Mouse (Mus musculus) lung, embryonic 16.5 days (tissue): ENCODE data around the gene Plekhj1. TPM values are rescaled to one million over a fixed set of nuclear protein-coding genes. Genes with fewer than 3 reads are reported as not detected.

Source experiments
- ATAC-seq: fragments of 200-750 bp; cut with Nextera tagmentation; 2 replicates; pipeline ENCODE4 v1.8.0; 2017; ENCODE audit warnings: low read depth, mild to moderate bottlenecking, moderate library complexity
- H3K27ac ChIP-seq: fragments of 300-500 bp; sonication (generic); 2 replicates; pipeline ENCODE4 v1.5.1; 2014; ENCODE audit warnings: mild to moderate bottlenecking, control low read depth, low read length
- H3K27me3 ChIP-seq: fragments of 300-500 bp; sonication (generic); 2 replicates; pipeline ENCODE4 v1.6.1; 2014; ENCODE audit warnings: low read depth, low read length, mixed read lengths; ENCODE audit not compliant: control insufficient read depth, insufficient read depth
- H3K36me3 ChIP-seq: fragments of 300-500 bp; sonication (generic); 2 replicates; pipeline ENCODE4 v1.6.1; 2014; ENCODE audit warnings: low read length; ENCODE audit not compliant: control insufficient read depth, insufficient read depth
- H3K4me1 ChIP-seq: fragments of 300-500 bp; sonication (generic); replicated peaks from 2 replicates; pipeline ENCODE4 v1.6.1; 2014; ENCODE audit warnings: low read length, mixed read lengths; ENCODE audit not compliant: control insufficient read depth, insufficient read depth
- H3K4me2 ChIP-seq: fragments of 300-500 bp; sonication (generic); 2 replicates; pipeline ENCODE4 v1.6.1; 2014; ENCODE audit warnings: low read depth, low read length, control low read depth
- H3K4me3 ChIP-seq: fragments of 300-500 bp; sonication (generic); 2 replicates; pipeline ENCODE4 v1.5.1; 2014; ENCODE audit warnings: mild to moderate bottlenecking, low read length, control low read depth
- H3K9ac ChIP-seq: fragments of 300-500 bp; sonication (generic); 2 replicates; pipeline ENCODE4 v1.6.1; 2014; ENCODE audit warnings: low read length, control low read depth
- H3K9me3 ChIP-seq: fragments of 300-500 bp; sonication (generic); 2 replicates; pipeline ENCODE4 v1.6.1; 2016; ENCODE audit warnings: low read length; ENCODE audit not compliant: control insufficient read depth
- whole genome bisulfite sequencing: fragments of 180-500 bp; shearing (Covaris S2); extraction: QIAGEN DNeasy Blood & Tissue Kit; methylation state at CpG from one replicate; pipeline ENCODE4 v1.1.7; 2014; 5-methylcytosine and 5-hydroxymethylcytosine counted together
- polyA plus RNA-seq: library from polyadenylated mRNA; unstranded; fragments of >200 nt; fragmentation: Nextera tagmentation; extraction: Ambion mirVana; gene quantifications from 2 replicates; pipeline ENCODE4 v1.2.1, GENCODE M21; 2015

The Plekhj1 gene
- polyA plus RNA-seq, 1 experiment from 2014 or later = 100 TPM

GRCm38 (mm10) chr10:80802204-80802912 is 3.9 kb upstream of the Plekhj1 start:
- no peak overlapping the region for H3K9ac ChIP-seq
- H3K4me2 ChIP-seq = no peak overlapping the region
- peaks cover 39% of the 10 kb centered on the region for H3K36me3 ChIP-seq
- WGBS = 81% methylated on average over 10 of the region's 10 CpGs
- peaks cover 16% of the 10 kb centered on the region for H3K4me1 ChIP-seq
- no peak overlapping the region for H3K4me3 ChIP-seq
- H3K27me3 ChIP-seq = no peaks in the 10 kb centered on the region
- ATAC-seq = no peak
- no peaks in the 10 kb centered on the region for H3K9me3 ChIP-seq
- H3K27ac ChIP-seq = no peak overlapping the region

DNA sequence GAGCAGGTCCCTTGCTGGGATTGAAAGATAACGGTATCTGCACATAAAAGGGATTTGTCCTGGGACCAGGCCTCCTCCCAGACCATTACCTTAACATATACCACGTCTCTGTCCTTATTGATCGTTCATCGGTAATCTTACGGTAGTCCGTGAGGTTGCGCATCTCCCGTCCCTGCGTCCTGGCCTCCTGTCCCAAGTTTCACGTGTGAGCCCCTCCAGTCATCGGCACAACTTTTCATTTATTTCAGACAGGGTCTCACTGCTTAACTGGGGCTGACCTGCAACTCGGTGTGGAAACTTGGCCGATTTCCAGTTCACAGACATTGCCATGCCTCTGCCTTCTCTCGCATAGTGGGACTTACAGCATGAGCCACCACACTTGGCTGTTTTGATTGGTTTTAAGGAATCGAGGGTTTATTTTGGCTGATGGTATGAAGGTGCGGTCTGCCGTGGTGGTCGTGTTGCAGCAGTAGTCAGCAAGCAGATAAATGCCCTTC is 692 bp upstream of the Plekhj1 start:
- no peaks in the 10 kb centered on the region for H3K9me3 ChIP-seq
- ATAC-seq = no peak
- H3K36me3 ChIP-seq = peaks cover 41% of the 10 kb centered on the region
- H3K4me1 ChIP-seq = peaks cover 16% of the 10 kb centered on the region
- H3K9ac ChIP-seq = peak overlapping the region; percentile 97
- H3K4me3 ChIP-seq = peak overlapping the region; percentile 84
- peak overlapping the region; percentile 96 for H3K27ac ChIP-seq
- 1% methylated on average over 18 of the region's 18 CpGs for WGBS
- H3K27me3 ChIP-seq = no peaks in the 10 kb centered on the region
- peak overlapping the region; percentile 80 for H3K4me2 ChIP-seq

DNA sequence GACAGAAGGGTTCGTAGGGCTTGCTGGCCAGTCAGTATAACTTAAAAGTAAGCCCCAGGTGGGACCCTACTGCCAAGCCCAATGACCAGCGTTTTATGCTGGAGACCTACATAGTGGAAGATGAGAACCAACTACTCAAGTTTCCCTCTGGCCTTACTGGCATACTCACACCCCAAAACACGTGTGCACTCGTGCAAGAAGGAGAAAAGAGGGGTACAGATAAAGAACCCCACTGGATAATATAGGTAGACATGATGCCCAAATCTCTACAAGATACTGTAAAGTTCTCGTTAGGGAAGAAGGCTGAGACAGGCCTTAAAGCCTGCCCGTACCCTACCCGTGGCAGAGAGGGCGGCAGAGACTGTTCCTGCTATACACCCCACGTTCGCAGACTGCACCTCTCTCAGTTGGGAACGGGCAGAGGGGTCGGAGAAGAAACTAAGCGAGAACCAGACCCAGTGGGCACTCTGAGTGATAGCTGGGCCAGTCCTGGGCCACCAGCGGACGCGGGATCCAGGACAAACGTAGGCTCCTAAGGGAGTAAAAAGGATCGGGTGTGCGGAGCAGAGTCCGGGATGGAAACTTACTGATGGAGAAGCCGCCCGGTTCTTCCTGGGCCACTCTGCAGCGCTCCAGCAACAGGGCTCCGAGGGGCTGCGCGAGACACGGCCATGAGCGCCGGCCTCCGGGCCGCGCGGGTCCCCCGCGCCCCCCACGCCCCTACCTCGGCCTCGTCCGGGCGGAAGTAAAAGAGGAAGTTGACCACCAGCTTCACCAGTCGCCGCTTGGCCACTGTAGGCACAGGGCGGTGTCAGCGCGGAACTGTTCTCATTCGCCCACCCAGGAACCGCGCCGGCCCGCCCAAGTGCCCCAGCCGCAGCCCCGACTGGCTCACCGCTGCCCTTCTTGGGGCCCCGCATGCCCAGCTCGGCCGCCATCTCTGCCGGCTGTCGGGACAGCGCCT is 958 bp downstream of the Plekhj1 start:
- Histone ChIP-seq H3K36me3 (peaks cover 37% of the 10 kb centered on the region), H3K4me1 (peaks cover 16% of the 10 kb centered on the region), H3K4me3 (peak overlapping the region; percentile 84), H3K27me3 (no peaks in the 10 kb centered on the region), H3K4me2 (peak overlapping the region; percentile 71), H3K9ac (peak overlapping the region; percentile 97), H3K9me3 (no peaks in the 10 kb centered on the region), H3K27ac (peak overlapping the region; percentile 96)
- ATAC-seq = peak; percentile 74
- WGBS = 2% methylated on average over 57 of the region's 59 CpGs

- H3K4me3 ChIP-seq = no peak overlapping the region
- peak overlapping the region; percentile 97; the same call in 1 of the 2 replicates for H3K9ac ChIP-seq
- peaks cover 35% of the 10 kb centered on the region for H3K36me3 ChIP-seq
- H3K9me3 ChIP-seq = no peaks in the 10 kb centered on the region
- ATAC-seq = no peak
- peaks cover 16% of the 10 kb centered on the region for H3K4me1 ChIP-seq
- no peaks in the 10 kb centered on the region for H3K27me3 ChIP-seq
- WGBS = 77% methylated on average over 9 of the region's 9 CpGs
- H3K4me2 ChIP-seq = peak overlapping the region; percentile 71
- H3K27ac ChIP-seq = no peak overlapping the region
Measured at GRCm38 (mm10) chr10:80796307-80796848, 2.0 kb downstream of the Plekhj1 start.

DNA sequence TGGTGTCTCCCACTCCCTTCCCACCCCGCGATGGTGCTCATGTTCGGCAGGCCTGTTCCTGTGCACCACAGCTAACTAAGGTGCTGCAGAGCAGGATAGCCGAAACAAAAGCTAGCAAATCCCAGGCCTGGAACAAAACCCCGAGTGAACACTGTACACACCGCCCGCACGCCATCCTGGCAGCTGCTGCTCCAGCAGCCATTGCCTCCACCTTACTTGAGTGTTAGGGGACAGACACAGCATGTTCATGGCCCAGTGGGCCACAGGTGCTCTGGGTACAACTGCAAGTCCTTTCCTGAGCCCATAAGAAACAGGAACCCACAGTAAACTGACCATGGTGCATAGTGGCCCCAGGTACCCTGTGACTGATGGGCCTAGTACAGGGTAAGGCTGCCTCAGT is 3.7 kb downstream of the Plekhj1 start:
- no peak for ATAC-seq
- Histone ChIP-seq H3K9me3 (no peaks in the 10 kb centered on the region), H3K27me3 (no peaks in the 10 kb centered on the region), H3K4me1 (peaks cover 12% of the 10 kb centered on the region), H3K9ac (no peak overlapping the region), H3K4me3 (no peak overlapping the region), H3K4me2 (no peak overlapping the region), H3K36me3 (peaks cover 47% of the 10 kb centered on the region), H3K27ac (no peak overlapping the region)
- 80% methylated on average over 8 of the region's 8 CpGs for WGBS

DNA sequence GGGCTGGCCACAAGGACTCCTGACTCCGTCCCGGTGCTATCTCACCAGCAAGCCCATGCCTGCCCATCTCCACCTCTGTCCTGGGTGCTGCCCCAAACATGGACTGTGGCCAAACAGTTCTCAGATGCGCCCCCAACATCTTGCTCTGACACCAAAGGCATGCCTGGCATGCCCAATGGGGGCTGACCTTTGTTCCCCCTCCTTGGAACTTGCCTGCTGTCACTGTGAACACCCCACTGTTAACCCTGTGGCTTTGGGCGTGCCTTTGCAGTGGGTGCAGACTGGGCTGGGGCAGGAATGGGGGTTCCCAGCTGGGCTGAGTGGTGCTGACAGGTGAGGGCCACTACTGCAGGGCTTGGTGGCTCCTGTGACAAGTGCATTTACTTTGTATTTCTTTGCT is 4.6 kb downstream of the Plekhj1 start:
- no peak for ATAC-seq
- 75% methylated on average over 4 of the region's 4 CpGs for WGBS
- H3K27me3 ChIP-seq = no peaks in the 10 kb centered on the region
- H3K9ac ChIP-seq = no peak overlapping the region
- peaks cover 53% of the 10 kb centered on the region for H3K36me3 ChIP-seq
- peaks cover 10% of the 10 kb centered on the region for H3K4me1 ChIP-seq
- H3K4me3 ChIP-seq = no peak overlapping the region
- H3K27ac ChIP-seq = no peak overlapping the region
- H3K4me2 ChIP-seq = no peak overlapping the region
- H3K9me3 ChIP-seq = no peaks in the 10 kb centered on the region

DNA sequence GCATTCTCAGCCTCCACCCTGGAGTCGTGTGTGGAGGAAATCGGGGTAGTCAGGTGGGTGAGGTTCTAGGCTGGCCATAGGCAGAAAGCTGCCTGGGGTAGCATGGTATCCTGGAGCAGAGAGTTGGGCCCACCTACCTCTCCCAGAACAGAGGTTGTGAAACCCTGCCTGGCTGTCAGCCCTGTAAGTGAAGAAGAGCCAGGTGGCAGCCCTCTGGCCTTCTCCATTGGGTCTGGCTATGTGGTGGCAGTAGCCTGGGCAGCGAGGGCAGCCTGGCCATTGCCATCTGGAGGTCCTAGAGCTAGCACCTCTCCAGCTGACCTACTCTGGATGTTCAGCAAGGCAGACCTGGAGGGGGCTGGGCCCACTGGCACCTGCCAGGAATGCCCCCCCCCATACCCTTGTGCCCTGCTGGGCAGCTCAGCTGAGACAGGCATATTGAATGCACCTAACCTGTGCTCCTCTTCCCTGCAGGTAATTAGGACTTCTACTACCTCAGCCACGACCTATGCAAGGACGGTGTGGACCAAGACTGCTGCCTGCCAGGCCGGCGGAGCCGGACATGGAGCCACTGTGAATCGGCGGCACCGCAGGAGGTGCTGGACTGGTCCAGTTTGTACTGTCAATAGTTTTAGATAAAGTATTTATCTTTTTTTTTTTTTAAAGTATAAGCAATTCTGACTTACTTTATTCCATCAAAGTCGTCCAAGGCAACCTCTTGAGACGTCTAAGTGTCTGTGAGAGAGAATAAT is 5.2 kb downstream of the Plekhj1 start:
- Histone ChIP-seq H3K4me1 (peaks cover 10% of the 10 kb centered on the region), H3K4me3 (no peak overlapping the region), H3K27ac (no peak overlapping the region), H3K27me3 (no peaks in the 10 kb centered on the region), H3K9ac (no peak overlapping the region), H3K36me3 (peaks cover 57% of the 10 kb centered on the region), H3K4me2 (no peak overlapping the region), H3K9me3 (no peaks in the 10 kb centered on the region)
- ATAC-seq = no peak
- WGBS = 88% methylated on average over 13 of the region's 13 CpGs

GRCm38 (mm10) chr10:80792175-80793032 is 6.0 kb downstream of the Plekhj1 start:
- Histone ChIP-seq H3K4me2 (no peak overlapping the region), H3K4me1 (peaks cover 10% of the 10 kb centered on the region), H3K9me3 (no peaks in the 10 kb centered on the region), H3K9ac (no peak overlapping the region), H3K4me3 (no peak overlapping the region), H3K27me3 (no peaks in the 10 kb centered on the region), H3K36me3 (peaks cover 64% of the 10 kb centered on the region), H3K27ac (no peak overlapping the region)
- WGBS = 57% methylated on average over 41 of the region's 41 CpGs
- ATAC-seq = 0 out of 2 replicates have a peak, but pooled peaks have one; percentile 8
